Mouse (Mus musculus) heart, adult 2 months (tissue): ENCODE measurements around the gene Ccdc177. TPM values are rescaled to one million over a fixed set of nuclear protein-coding genes. Genes with fewer than 3 reads are reported as not detected.
A peak's percentile ranks its signal among the peaks of the same experiment; 100 is the strongest.

ENCODE experiments used
- DNase-seq, 2 experiments: peaks; one replicate each; pipeline ENCODE4 v3.0.0; 2021
- H3K27ac ChIP-seq: fragments of 200-600 bp; 2 replicates; pipeline ENCODE4 v1.8.1; 2022
- H3K27me3 ChIP-seq: fragments of 200-500 bp; 2 replicates; pipeline ENCODE4 v1.6.1; 2012; ENCODE audit warnings: mild to moderate bottlenecking, low read length, inconsistent platforms, mixed read lengths; ENCODE audit not compliant: control insufficient read depth, insufficient read depth
- H3K36me3 ChIP-seq: fragments of 200-500 bp; 2 replicates; pipeline ENCODE4 v1.6.1; 2012; ENCODE audit warnings: low read length, inconsistent platforms; ENCODE audit not compliant: control insufficient read depth, insufficient read depth
- H3K4me1 ChIP-seq: fragments of 200-500 bp; 2 replicates; pipeline ENCODE4 v1.6.1; 2011; ENCODE audit warnings: low read length; ENCODE audit not compliant: control insufficient read depth, insufficient read depth
- H3K4me3 ChIP-seq: fragments of 200-600 bp; 2 replicates; pipeline ENCODE4 v1.8.1; 2022
- H3K79me2 ChIP-seq: fragments of 200-500 bp; replicated peaks from 2 replicates; pipeline ENCODE4 v1.6.1; 2012; ENCODE audit warnings: mild to moderate bottlenecking, inconsistent platforms, low read length, moderate library complexity, mixed read lengths; ENCODE audit not compliant: control insufficient read depth, insufficient read depth
- H3K9ac ChIP-seq: fragments of 200-500 bp; 2 replicates; pipeline ENCODE4 v1.6.1; 2012; ENCODE audit warnings: low read depth, mild to moderate bottlenecking, control low read depth, inconsistent platforms, low read length, mixed read lengths
- CTCF ChIP-seq: fragments of 200-600 bp; IDR thresholded peaks from 2 replicates; pipeline ENCODE4 v1.8.1; 2022; ENCODE audit warnings: antibody characterized with exemption, mild to moderate bottlenecking, moderate library complexity
- EP300 ChIP-seq: fragments of 200-500 bp; IDR thresholded peaks from 2 replicates; pipeline ENCODE4 v1.6.1; 2011; ENCODE audit warnings: low read depth, low read length, control low read depth; ENCODE audit not compliant: insufficient read depth
- POLR2A ChIP-seq: fragments of 200-500 bp; IDR thresholded peaks from 2 replicates; pipeline ENCODE4 v1.6.1; 2011; ENCODE audit warnings: mild to moderate bottlenecking, low read depth, low read length, control low read depth; ENCODE audit not compliant: insufficient read depth
- WGBS: fragments of 180-500 bp; shearing (Covaris S2); methylation state at CpG from one replicate; pipeline ENCODE4 v1.1.7; 2018; 5-methylcytosine and 5-hydroxymethylcytosine counted together
- intact Hi-C: fragments of 180-260 bp; cut with DNase I; formaldehyde crosslinking; loops from one replicate; pipeline ENCODE4 v1.15.1; 2025
- polyA plus RNA-seq: library from polyadenylated mRNA; depleted of rRNA; stranded (reverse); fragments of >200 nt; gene quantifications from 2 replicates; pipeline ENCODE4 v1.2.3, GENCODE M21; 2012
- total RNA-seq, 2 experiments: library from RNA; stranded (reverse); gene quantifications; 2 replicates each; pipeline ENCODE4 v1.2.3; 2021

Gene Ccdc177
- total and polyA plus RNA-seq, 3 experiments = 0.05 TPM; not detected in 2

- Histone ChIP-seq H3K27me3 (peaks cover 14% of the 10 kb centered on the region), H3K9ac (peak overlapping the region; percentile 66), H3K36me3 (no peaks in the 10 kb centered on the region), H3K4me3 (peak overlapping the region; percentile 60), H3K4me1 (no peaks in the 10 kb centered on the region), H3K27ac (peak overlapping the region; percentile 23; the same call in 1 of the 2 replicates), H3K79me2 (no peaks in the 10 kb centered on the region)
- TF ChIP-seq POLR2A (no peak), CTCF (no peak), EP300 (no peak)
- DNase-seq = peak; percentile 81 to 87
- under 1% methylated on average over 119 of the region's 122 CpGs for WGBS
- intact Hi-C loops = loop anchor here (2.0 kb wide), 1 partner anchor 27 kb away; no protein-coding TSS in a partner anchor
Measured at GRCm38 (mm10) chr12:80757751-80758558, 2.5 kb downstream of the Ccdc177 start.

- Histone ChIP-seq H3K4me1 (no peaks in the 10 kb centered on the region), H3K36me3 (no peaks in the 10 kb centered on the region), H3K9ac (no peak overlapping the region), H3K27ac (no peak overlapping the region), H3K27me3 (0 out of 2 replicates have a peak, but pooled peaks cover 3% of the 10 kb centered on the region), H3K79me2 (no peaks in the 10 kb centered on the region), H3K4me3 (no peak overlapping the region)
- no peak for DNase-seq
- TF ChIP-seq CTCF (no peak), EP300 (no peak), POLR2A (no peak)
- intact Hi-C loops = no loop called here
- WGBS = 82% methylated on average over 6 of the region's 6 CpGs
Measured at GRCm38 (mm10) chr12:80751556-80751955, 8.9 kb downstream of the Ccdc177 start.

GRCm38 (mm10) chr12:80746031-80746813 is 14.3 kb downstream of the Ccdc177 start:
- intact Hi-C loops = no loop called here
- H3K27ac ChIP-seq = no peak overlapping the region
- no peaks in the 10 kb centered on the region for H3K79me2 ChIP-seq
- H3K4me1 ChIP-seq = no peaks in the 10 kb centered on the region
- no peak overlapping the region for H3K4me3 ChIP-seq
- H3K36me3 ChIP-seq = no peaks in the 10 kb centered on the region
- no peak overlapping the region for H3K9ac ChIP-seq
- TF ChIP-seq CTCF = no peak
- no peak for TF ChIP-seq EP300
- no peak for TF ChIP-seq POLR2A
- peak in 1 of 2 experiments; percentile 18 for DNase-seq
- H3K27me3 ChIP-seq = 0 out of 2 replicates have a peak, but pooled peaks cover 2% of the 10 kb centered on the region
- WGBS = 51% methylated on average over 8 of the region's 8 CpGs

- no peaks in the 10 kb centered on the region for H3K36me3 ChIP-seq
- intact Hi-C loops = no loop called here
- DNase-seq = no peak
- H3K27me3 ChIP-seq = no peaks in the 10 kb centered on the region
- no peak overlapping the region for H3K9ac ChIP-seq
- H3K4me1 ChIP-seq = no peaks in the 10 kb centered on the region
- TF ChIP-seq CTCF (no peak), POLR2A (no peak)
- H3K27ac ChIP-seq = no peak overlapping the region
- H3K4me3 ChIP-seq = no peak overlapping the region
- no peaks in the 10 kb centered on the region for H3K79me2 ChIP-seq
- 83% methylated on average over 1 of the region's 1 CpGs for WGBS
Measured at GRCm38 (mm10) chr12:80744614-80745013, 15.9 kb downstream of the Ccdc177 start.

- no peak overlapping the region for H3K4me3 ChIP-seq
- H3K27me3 ChIP-seq = no peaks in the 10 kb centered on the region
- DNase-seq = peak in 1 of 2 experiments; percentile 34
- H3K4me1 ChIP-seq = peaks cover 4% of the 10 kb centered on the region; the same call in 1 of the 2 replicates
- 30% methylated on average over 9 of the region's 9 CpGs for WGBS
- no peak overlapping the region for H3K27ac ChIP-seq
- H3K36me3 ChIP-seq = no peaks in the 10 kb centered on the region
- H3K79me2 ChIP-seq = no peaks in the 10 kb centered on the region
- peak; percentile 63 for TF ChIP-seq CTCF
- TF ChIP-seq EP300 = no peak
- intact Hi-C loops = no loop called here
- H3K9ac ChIP-seq = no peak overlapping the region
Measured at GRCm38 (mm10) chr12:80739482-80739881, 21.0 kb downstream of the Ccdc177 start.

- H3K36me3 ChIP-seq = no peaks in the 10 kb centered on the region
- no peak overlapping the region for H3K27ac ChIP-seq
- TF ChIP-seq CTCF = no peak
- TF ChIP-seq EP300 = no peak
- TF ChIP-seq POLR2A = no peak
- H3K79me2 ChIP-seq = no peaks in the 10 kb centered on the region
- H3K4me3 ChIP-seq = no peak overlapping the region
- WGBS = 42% methylated on average over 5 of the region's 5 CpGs
- no peaks in the 10 kb centered on the region for H3K27me3 ChIP-seq
- H3K4me1 ChIP-seq = peaks cover 4% of the 10 kb centered on the region; the same call in 1 of the 2 replicates
- DNase-seq = no peak
- intact Hi-C loops = no loop called here
- H3K9ac ChIP-seq = no peak overlapping the region
Measured at GRCm38 (mm10) chr12:80737283-80737600, 23.2 kb downstream of the Ccdc177 start.
